22 mouse cellular contexts compared by ENCODE assay signal in the genomic region with DNA sequence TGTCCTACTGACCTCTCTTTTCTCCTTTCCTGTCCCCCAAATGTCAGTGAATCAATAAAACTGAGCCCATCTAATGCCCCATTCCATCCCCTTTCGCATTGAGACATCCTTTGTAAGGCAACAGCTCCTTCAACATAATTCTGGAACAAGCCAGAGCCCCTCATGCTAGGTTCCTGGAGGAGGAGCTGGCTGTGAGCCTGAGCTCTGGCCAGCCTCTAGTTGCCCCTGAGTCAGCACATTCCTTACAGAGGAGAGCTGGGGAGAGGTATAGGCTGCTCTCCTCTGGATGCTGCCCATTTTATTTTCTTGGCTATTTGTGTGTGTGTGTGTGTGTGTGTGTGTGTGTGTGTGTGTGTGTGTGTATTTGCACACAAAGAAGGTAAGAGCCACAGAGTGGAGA. TPM values are rescaled to one million over a fixed set of nuclear protein-coding genes. Genes with fewer than 3 reads are reported as not detected.
DNase-seq lines count a peak whose midpoint lies in the region; ATAC-seq and TF ChIP-seq lines count a peak whose summit lies in the region.
"Had no signal": no experiment of that assay in that cellular context is flagged by ENCODE, and none has a peak within 500 bp of the region (broad histone marks: within the 10 kb centered on the region; RNA-seq: fewer than 3 reads in every experiment).

No protein-coding gene starts in this region.

- no peak for ATAC-seq in hindbrain, embryonic 11.5 days (ENCODE audit: low FRiP score)
- no peak for ATAC-seq in hindbrain, postnatal 0 days
- ATAC-seq: forebrain, embryonic 14.5 days had no signal

- no peaks in the 10 kb centered on the region for H3K4me1 ChIP-seq in hindbrain, embryonic 11.5 days (replicated peaks; ENCODE audit: control insufficient read depth, insufficient read depth, low read length)
- H3K4me1 ChIP-seq in hindbrain, postnatal 0 days (ENCODE audit: insufficient read depth, low read length): no peaks in the 10 kb centered on the region
- H3K4me1 ChIP-seq: limb, embryonic 12.5 days; liver, embryonic 15.5 days had no signal

- peak; percentile 2 for DNase-seq in hindbrain, embryonic 11.5 days (ENCODE audit: low spot score)
- no peak for DNase-seq in hindbrain, postnatal 0 days (ENCODE audit: low spot score)
- DNase-seq in kidney, postnatal 4 days: peak; percentile 11 to 37
- no peak for DNase-seq in kidney, postnatal 14 days
- DNase-seq in 3T3-L1 (ENCODE audit: low read depth, low spot score): peak; percentile 75
- DNase-seq in embryo, embryonic 10.5 days (ENCODE audit: low spot score): peak; percentile 8
- no peak for DNase-seq in gastrocnemius, postnatal 4 days (ENCODE audit: low spot score in 2 of 2)
- DNase-seq in right cerebral cortex, adult 18-20 months: no peak
- DNase-seq: B cell, adult 2 months; cerebellum, adult 9-10 months; gastrocnemius, postnatal 14 days; right cerebral cortex, postnatal 4 days; thymus, postnatal 25 days had no signal

- no peak overlapping the region for H3K4me3 ChIP-seq in hindbrain, embryonic 11.5 days (ENCODE audit: low read depth, low read length)
- H3K4me3 ChIP-seq in hindbrain, postnatal 0 days (ENCODE audit: low read length): no peak overlapping the region
- H3K4me3 ChIP-seq: limb, embryonic 12.5 days; liver, embryonic 15.5 days had no signal

- no peaks in the 10 kb centered on the region for H3K36me3 ChIP-seq in hindbrain, embryonic 11.5 days (ENCODE audit: control insufficient read depth, insufficient read depth, low read length)
- no peaks in the 10 kb centered on the region for H3K36me3 ChIP-seq in hindbrain, postnatal 0 days (ENCODE audit: insufficient read depth, low read length)
- H3K36me3 ChIP-seq: limb, embryonic 12.5 days; liver, embryonic 15.5 days had no signal

- no peak for TF ChIP-seq CTCF in hindbrain, postnatal 0 days (IDR thresholded peaks at IDR 0.05; ENCODE audit: low read depth)

- 48% methylated on average over 1 of the region's 1 CpGs for WGBS in hindbrain, embryonic 11.5 days
- WGBS in hindbrain, postnatal 0 days: 31% methylated on average over 1 of the region's 1 CpGs

- H3K27ac ChIP-seq in hindbrain, embryonic 11.5 days (ENCODE audit: low read depth, low read length): no peak overlapping the region
- H3K27ac ChIP-seq in hindbrain, postnatal 0 days: no peak overlapping the region
- H3K27ac ChIP-seq: limb, embryonic 12.5 days; liver, embryonic 15.5 days had no signal

- H3K9ac ChIP-seq in hindbrain, embryonic 11.5 days (ENCODE audit: low read depth, low read length): no peak overlapping the region
- no peak overlapping the region for H3K9ac ChIP-seq in hindbrain, postnatal 0 days (replicated peaks; ENCODE audit: low read length)
- H3K9ac ChIP-seq: limb, embryonic 12.5 days; liver, embryonic 15.5 days had no signal

- no peaks in the 10 kb centered on the region for H3K27me3 ChIP-seq in hindbrain, embryonic 11.5 days (ENCODE audit: control insufficient read depth, insufficient read depth, low read length)
- no peaks in the 10 kb centered on the region for H3K27me3 ChIP-seq in hindbrain, postnatal 0 days (ENCODE audit: insufficient read depth, low read length)

- no peaks in the 10 kb centered on the region for H3K9me3 ChIP-seq in hindbrain, embryonic 11.5 days (ENCODE audit: control insufficient read depth, low read length)
- no peaks in the 10 kb centered on the region for H3K9me3 ChIP-seq in hindbrain, postnatal 0 days (ENCODE audit: low read length)
- H3K9me3 ChIP-seq: limb, embryonic 12.5 days; liver, embryonic 15.5 days had no signal

- no peak overlapping the region for H3K4me2 ChIP-seq in hindbrain, embryonic 11.5 days (replicated peaks; ENCODE audit: low read depth, low read length)
- no peak overlapping the region for H3K4me2 ChIP-seq in hindbrain, postnatal 0 days (ENCODE audit: low read depth, low read length)
- H3K4me2 ChIP-seq: limb, embryonic 12.5 days; liver, embryonic 15.5 days; midbrain, embryonic 11.5 days had no signal

RNA-seq across cellular contexts. Expression of gene Trim31, which starts 10.3 kb away (rescaled TPM):
- not detected in 2 replicates for polyA plus RNA-seq in hindbrain, embryonic 11.5 days (2014; fragmentation: Nextera tagmentation; extraction: Ambion mirVana)
- not detected in 2 replicates for total RNA-seq in hindbrain, postnatal 0 days (2014; rRNA removed)
- polyA plus RNA-seq in hindbrain, postnatal 0 days (2015; fragmentation: Nextera tagmentation; extraction: Ambion mirVana): not detected in 2 replicates
- not detected for total RNA-seq in gastrocnemius, postnatal 4 days (2021)
- total RNA-seq: adrenal gland, adult 18-20 months; gastrocnemius, postnatal 14 days; hematopoietic stem cell, adult 5-6 weeks; layer of hippocampus, postnatal 10 days had no signal
- polyA plus RNA-seq: cortical plate, adult 2 months; forebrain, embryonic 14.5 days; limb, embryonic 12.5 days; liver, embryonic 15.5 days; midbrain, embryonic 11.5 days; testis, adult 2 months had no signal

RNA-seq across cellular contexts. Expression of gene Trim40, which starts 18.3 kb away (rescaled TPM):
- not detected in 2 replicates for polyA plus RNA-seq in hindbrain, embryonic 11.5 days (2014; fragmentation: Nextera tagmentation; extraction: Ambion mirVana)
- not detected in 2 replicates for total RNA-seq in hindbrain, postnatal 0 days (2014; rRNA removed)
- 0.13 TPM in 1 of 2 replicates, not detected in the other for polyA plus RNA-seq in hindbrain, postnatal 0 days (2015; fragmentation: Nextera tagmentation; extraction: Ambion mirVana)
- not detected for total RNA-seq in gastrocnemius, postnatal 4 days (2021)
- total RNA-seq: gastrocnemius, postnatal 14 days; hematopoietic stem cell, adult 5-6 weeks; layer of hippocampus, postnatal 10 days had no signal
- polyA plus RNA-seq: forebrain, embryonic 14.5 days; limb, embryonic 12.5 days; liver, embryonic 15.5 days; midbrain, embryonic 11.5 days; testis, adult 2 months had no signal

RNA-seq across cellular contexts. Expression of gene Rnf39, which starts 34.5 kb away (rescaled TPM):
- polyA plus RNA-seq in hindbrain, embryonic 11.5 days (2014; fragmentation: Nextera tagmentation; extraction: Ambion mirVana): 0.34 and 1.4 TPM in 2 replicates
- total RNA-seq in hindbrain, postnatal 0 days (2014; rRNA removed): 4.2 and 6.1 TPM in 2 replicates
- 2.5 and 3.6 TPM in 2 replicates for polyA plus RNA-seq in hindbrain, postnatal 0 days (2015; fragmentation: Nextera tagmentation; extraction: Ambion mirVana)
- under 1 TPM in 1 of 2 experiments, not detected in 1; 0.29 TPM for total RNA-seq in gastrocnemius, postnatal 4 days (2021)
- total RNA-seq: gastrocnemius, postnatal 14 days; hematopoietic stem cell, adult 5-6 weeks had no signal

RNA-seq across cellular contexts. Expression of gene Trim10, which starts 38.9 kb away (rescaled TPM):
- polyA plus RNA-seq in hindbrain, embryonic 11.5 days (2014; fragmentation: Nextera tagmentation; extraction: Ambion mirVana): 6.6 and 6.7 TPM in 2 replicates
- total RNA-seq in hindbrain, postnatal 0 days (2014; rRNA removed): 0.11 TPM in 1 of 2 replicates, not detected in the other
- polyA plus RNA-seq in hindbrain, postnatal 0 days (2015; fragmentation: Nextera tagmentation; extraction: Ambion mirVana): 0.19 and 0.23 TPM in 2 replicates
- under 1 TPM; 0.20 to 0.80 TPM for total RNA-seq in gastrocnemius, postnatal 4 days (2021)
- total RNA-seq: gastrocnemius, postnatal 14 days had no signal
- polyA plus RNA-seq: cortical plate, adult 2 months; testis, adult 2 months had no signal

RNA-seq across cellular contexts. Expression of gene Trim15, which starts 41.2 kb away (rescaled TPM):
- 0.48 and 0.70 TPM in 2 replicates for polyA plus RNA-seq in hindbrain, embryonic 11.5 days (2014; fragmentation: Nextera tagmentation; extraction: Ambion mirVana)
- 0.47 TPM in 1 of 2 replicates, not detected in the other for total RNA-seq in hindbrain, postnatal 0 days (2014; rRNA removed)
- polyA plus RNA-seq in hindbrain, postnatal 0 days (2015; fragmentation: Nextera tagmentation; extraction: Ambion mirVana): 0.40 and 0.66 TPM in 2 replicates
- total RNA-seq in gastrocnemius, postnatal 4 days (2021): not detected
- total RNA-seq: adrenal gland, adult 18-20 months; gastrocnemius, postnatal 14 days; hematopoietic stem cell, adult 5-6 weeks; layer of hippocampus, postnatal 10 days had no signal
- polyA plus RNA-seq: cortical plate, adult 2 months; testis, adult 2 months had no signal

Comparison
In these comparisons a context has a peak if more than half of its experiments do, and no peak if none do; other contexts are left out.
1. DNase-seq: peak in hindbrain, embryonic 11.5 days (single experiment), kidney, postnatal 4 days (2 of 2), 3T3-L1 (single experiment) and embryo, embryonic 10.5 days (single experiment); none in hindbrain, postnatal 0 days (single experiment), kidney, postnatal 14 days (single experiment), gastrocnemius, postnatal 4 days (0 of 2) and right cerebral cortex, adult 18-20 months (single experiment).